Mouse (Mus musculus): ENCODE measurements at regions not wholly inside any gene's neighbourhood (a gene's known extent, or its start where the extent isn't known, plus 50 kb on each side); places are given as distances from the start of the nearest gene placed in this dataset.

DNA sequence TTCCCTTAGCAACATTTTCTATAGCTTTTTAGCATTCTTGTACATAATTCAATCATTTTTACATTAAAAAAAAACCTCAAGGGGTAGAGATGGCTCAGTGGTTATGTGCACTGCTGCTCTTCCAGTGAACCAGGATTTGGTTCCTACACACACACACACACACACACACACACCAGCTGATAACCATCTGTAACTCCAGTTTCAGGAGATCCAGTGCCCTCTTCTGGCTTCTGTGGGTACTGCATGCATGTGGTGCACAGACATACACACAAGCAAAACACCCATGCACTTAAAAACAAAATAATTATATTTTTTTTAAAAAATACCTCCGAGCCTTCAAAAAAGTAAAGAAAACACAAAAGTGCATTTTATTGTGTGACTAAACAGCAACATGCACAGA is 270.6 kb downstream of the Agtpbp1 start:
- TF ChIP-seq POLR2A (IDR thresholded peaks at IDR 0.05; ENCODE audit: insufficient read depth, low read length) (no peak), EP300 (IDR thresholded peaks at IDR 0.05; ENCODE audit: insufficient read depth, low read depth, low read length) (no peak), CTCF (IDR thresholded peaks at IDR 0.05; ENCODE audit: low read depth, low read length) (peak; percentile 19)
- H3K9me3 ChIP-seq (replicated peaks; ENCODE audit: control insufficient read depth, insufficient read depth, low read length, poor library complexity, severe bottlenecking): no peaks in the 10 kb centered on the region
- no peaks in the 10 kb centered on the region for H3K27me3 ChIP-seq (ENCODE audit: control insufficient read depth, insufficient read depth, low read length, poor library complexity, severe bottlenecking)
- H3K4me1 ChIP-seq (ENCODE audit: control insufficient read depth, insufficient read depth, low read length): no peaks in the 10 kb centered on the region
- H3K4me3 ChIP-seq (ENCODE audit: low read depth, low read length): no peak overlapping the region
- H3K27ac ChIP-seq (ENCODE audit: insufficient read depth, low read length): no peak overlapping the region
- H3K36me3 ChIP-seq (ENCODE audit: control insufficient read depth, insufficient read depth, low read length, poor library complexity, severe bottlenecking): no peaks in the 10 kb centered on the region
- no peak overlapping the region for H3K9ac ChIP-seq (ENCODE audit: low read depth, poor library complexity, severe bottlenecking)

DNA sequence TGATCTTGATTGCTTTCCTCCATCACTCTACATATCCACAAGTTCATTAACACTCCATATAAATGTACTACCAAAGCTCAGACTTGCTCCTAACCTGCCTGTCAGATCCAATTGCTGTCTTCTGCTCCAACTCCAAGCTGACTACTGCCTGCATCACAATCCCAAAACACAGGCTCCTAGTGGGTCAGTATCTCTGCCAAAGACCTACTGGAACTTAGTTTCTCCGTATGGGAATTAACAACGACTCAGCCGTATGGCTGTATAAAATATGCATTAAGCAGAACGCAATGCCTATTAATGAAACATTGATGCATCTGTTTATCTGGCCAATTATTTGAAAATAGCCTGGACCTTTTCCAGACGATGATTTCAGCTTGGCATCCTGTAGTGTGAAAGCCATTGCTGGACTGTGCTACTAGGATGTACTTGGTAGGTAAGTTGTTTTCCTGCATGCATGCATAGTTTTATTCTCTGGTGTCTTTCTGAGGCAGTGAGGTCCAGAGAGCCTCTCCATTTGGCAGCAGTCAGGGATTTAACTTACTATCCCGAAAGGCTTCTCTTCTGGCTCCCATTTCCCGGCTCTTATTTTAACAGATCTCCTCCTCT is 271.2 kb downstream of the Agtpbp1 start:
- no peaks in the 10 kb centered on the region for H3K36me3 ChIP-seq (ENCODE audit: control insufficient read depth, insufficient read depth, low read length, poor library complexity, severe bottlenecking)
- H3K4me3 ChIP-seq (ENCODE audit: low read depth, low read length): no peak overlapping the region
- TF ChIP-seq CTCF (IDR thresholded peaks at IDR 0.05; ENCODE audit: low read depth, low read length) (no peak), EP300 (IDR thresholded peaks at IDR 0.05; ENCODE audit: insufficient read depth, low read depth, low read length) (no peak), POLR2A (IDR thresholded peaks at IDR 0.05; ENCODE audit: insufficient read depth, low read length) (no peak)
- no peaks in the 10 kb centered on the region for H3K9me3 ChIP-seq (replicated peaks; ENCODE audit: control insufficient read depth, insufficient read depth, low read length, poor library complexity, severe bottlenecking)
- no peak overlapping the region for H3K9ac ChIP-seq (ENCODE audit: low read depth, poor library complexity, severe bottlenecking)
- H3K4me1 ChIP-seq (ENCODE audit: control insufficient read depth, insufficient read depth, low read length): no peaks in the 10 kb centered on the region
- H3K27me3 ChIP-seq (ENCODE audit: control insufficient read depth, insufficient read depth, low read length, poor library complexity, severe bottlenecking): no peaks in the 10 kb centered on the region
- no peak overlapping the region for H3K27ac ChIP-seq (ENCODE audit: insufficient read depth, low read length)

- no peaks in the 10 kb centered on the region for H3K27me3 ChIP-seq (ENCODE audit: control insufficient read depth, insufficient read depth, low read length, poor library complexity, severe bottlenecking)
- no peak overlapping the region for H3K4me3 ChIP-seq (ENCODE audit: low read depth, low read length)
- no peak overlapping the region for H3K9ac ChIP-seq (ENCODE audit: low read depth, poor library complexity, severe bottlenecking)
- H3K4me1 ChIP-seq (ENCODE audit: control insufficient read depth, insufficient read depth, low read length): no peaks in the 10 kb centered on the region
- no peak overlapping the region for H3K27ac ChIP-seq (ENCODE audit: insufficient read depth, low read length)
- no peaks in the 10 kb centered on the region for H3K36me3 ChIP-seq (ENCODE audit: control insufficient read depth, insufficient read depth, low read length, poor library complexity, severe bottlenecking)
- TF ChIP-seq EP300 (IDR thresholded peaks at IDR 0.05; ENCODE audit: insufficient read depth, low read depth, low read length) (0 out of 2 replicates have a peak, but pooled peaks have one; percentile 41), POLR2A (IDR thresholded peaks at IDR 0.05; ENCODE audit: insufficient read depth, low read length) (no peak), CTCF (IDR thresholded peaks at IDR 0.05; ENCODE audit: low read depth, low read length) (no peak)
- no peaks in the 10 kb centered on the region for H3K9me3 ChIP-seq (replicated peaks; ENCODE audit: control insufficient read depth, insufficient read depth, low read length, poor library complexity, severe bottlenecking)
Measured at GRCm38 (mm10) chr13:59292905-59293304, 292.1 kb downstream of the Agtpbp1 start.

- peak; percentile 13 for TF ChIP-seq CTCF (IDR thresholded peaks at IDR 0.05; ENCODE audit: low read depth, low read length)
- no peak for TF ChIP-seq EP300 (IDR thresholded peaks at IDR 0.05; ENCODE audit: insufficient read depth, low read depth, low read length)
- no peak for TF ChIP-seq POLR2A (IDR thresholded peaks at IDR 0.05; ENCODE audit: insufficient read depth, low read length)
- H3K9me3 ChIP-seq (replicated peaks; ENCODE audit: control insufficient read depth, insufficient read depth, low read length, poor library complexity, severe bottlenecking): no peaks in the 10 kb centered on the region
- no peak overlapping the region for H3K4me3 ChIP-seq (ENCODE audit: low read depth, low read length)
- H3K36me3 ChIP-seq (ENCODE audit: control insufficient read depth, insufficient read depth, low read length, poor library complexity, severe bottlenecking): no peaks in the 10 kb centered on the region
- H3K4me1 ChIP-seq (ENCODE audit: control insufficient read depth, insufficient read depth, low read length): no peaks in the 10 kb centered on the region
- H3K27ac ChIP-seq (ENCODE audit: insufficient read depth, low read length): no peak overlapping the region
- H3K9ac ChIP-seq (ENCODE audit: low read depth, poor library complexity, severe bottlenecking): no peak overlapping the region
- no peaks in the 10 kb centered on the region for H3K27me3 ChIP-seq (ENCODE audit: control insufficient read depth, insufficient read depth, low read length, poor library complexity, severe bottlenecking)
Measured at GRCm38 (mm10) chr13:59289127-59289526, 295.9 kb downstream of the Agtpbp1 start.

GRCm38 (mm10) chr13:59281199-59281598 is 303.8 kb downstream of the Agtpbp1 start:
- Histone ChIP-seq H3K9me3 (replicated peaks; ENCODE audit: control insufficient read depth, insufficient read depth, low read length, poor library complexity, severe bottlenecking) (no peaks in the 10 kb centered on the region), H3K27me3 (ENCODE audit: control insufficient read depth, insufficient read depth, low read length, poor library complexity, severe bottlenecking) (no peaks in the 10 kb centered on the region), H3K27ac (ENCODE audit: insufficient read depth, low read length) (no peak overlapping the region), H3K9ac (ENCODE audit: low read depth, poor library complexity, severe bottlenecking) (no peak overlapping the region), H3K36me3 (ENCODE audit: control insufficient read depth, insufficient read depth, low read length, poor library complexity, severe bottlenecking) (no peaks in the 10 kb centered on the region), H3K4me1 (ENCODE audit: control insufficient read depth, insufficient read depth, low read length) (no peaks in the 10 kb centered on the region), H3K4me3 (ENCODE audit: low read depth, low read length) (no peak overlapping the region)
- TF ChIP-seq POLR2A (IDR thresholded peaks at IDR 0.05; ENCODE audit: insufficient read depth, low read length): no peak
- peak; percentile 30 for TF ChIP-seq CTCF (IDR thresholded peaks at IDR 0.05; ENCODE audit: low read depth, low read length)

DNA sequence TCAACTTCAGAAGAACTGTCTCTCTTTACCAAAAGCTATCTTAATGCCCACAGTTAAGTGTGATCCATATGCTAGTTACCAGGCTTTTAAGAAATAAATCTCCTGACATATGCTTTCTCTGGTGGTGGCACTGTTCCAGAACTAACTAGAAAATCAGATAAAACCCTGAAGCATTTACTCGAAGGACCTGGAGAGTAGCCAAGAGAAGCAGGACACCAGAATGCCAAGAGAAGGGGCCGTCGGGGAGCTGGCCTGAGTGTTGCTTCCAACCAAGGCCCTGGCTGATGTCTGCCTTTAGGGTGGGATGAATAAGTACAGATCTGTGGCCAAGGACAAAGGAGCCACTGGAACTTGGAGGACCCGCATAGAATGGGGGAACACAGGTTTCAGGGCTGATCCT is 305.9 kb downstream of the Agtpbp1 start:
- H3K27me3 ChIP-seq (ENCODE audit: control insufficient read depth, insufficient read depth, low read length, poor library complexity, severe bottlenecking): no peaks in the 10 kb centered on the region
- no peaks in the 10 kb centered on the region for H3K9me3 ChIP-seq (replicated peaks; ENCODE audit: control insufficient read depth, insufficient read depth, low read length, poor library complexity, severe bottlenecking)
- no peak overlapping the region for H3K4me3 ChIP-seq (ENCODE audit: low read depth, low read length)
- H3K27ac ChIP-seq (ENCODE audit: insufficient read depth, low read length): no peak overlapping the region
- TF ChIP-seq POLR2A (IDR thresholded peaks at IDR 0.05; ENCODE audit: insufficient read depth, low read length): no peak
- TF ChIP-seq EP300 (IDR thresholded peaks at IDR 0.05; ENCODE audit: insufficient read depth, low read depth, low read length): no peak
- H3K9ac ChIP-seq (ENCODE audit: low read depth, poor library complexity, severe bottlenecking): no peak overlapping the region
- no peaks in the 10 kb centered on the region for H3K4me1 ChIP-seq (ENCODE audit: control insufficient read depth, insufficient read depth, low read length)
- no peaks in the 10 kb centered on the region for H3K36me3 ChIP-seq (ENCODE audit: control insufficient read depth, insufficient read depth, low read length, poor library complexity, severe bottlenecking)
